Mouse (Mus musculus): Measurements from ENCODE around the gene Itga5. TPM values are rescaled to one million over a fixed set of nuclear protein-coding genes. Genes with fewer than 3 reads are reported as not detected.

Gene Itga5
- polyA plus RNA-seq, 1 experiment from 2014 or later: 24.6 TPM

- no peaks in the 10 kb centered on the region for H3K9me3 ChIP-seq (replicated peaks; ENCODE audit: control insufficient read depth, low read length)
- H3K9ac ChIP-seq (replicated peaks; ENCODE audit: low read length): no peak overlapping the region
- no peak for ATAC-seq (replicated peaks; ENCODE audit: insufficient number of reproducible peaks, low FRiP score, low TSS enrichment, low read depth)
- no peak overlapping the region for H3K4me3 ChIP-seq (ENCODE audit: low read depth, low read length)
- no peak overlapping the region for H3K27ac ChIP-seq (replicated peaks; ENCODE audit: low read depth, low read length)
- H3K4me1 ChIP-seq (ENCODE audit: control insufficient read depth, insufficient read depth, low read length): no peaks in the 10 kb centered on the region
- H3K4me2 ChIP-seq (ENCODE audit: low read depth, low read length): no peak overlapping the region
- H3K36me3 ChIP-seq (replicated peaks; ENCODE audit: control insufficient read depth, insufficient read depth, low read depth, low read length): no peaks in the 10 kb centered on the region
- H3K27me3 ChIP-seq (ENCODE audit: control insufficient read depth, insufficient read depth, low read length): no peaks in the 10 kb centered on the region
- WGBS: 90% methylated on average over 2 of the region's 2 CpGs
- DNase-seq (ENCODE audit: low spot score): no peak
Measured at GRCm38 (mm10) chr15:103382075-103382474, 15.5 kb upstream of the Itga5 start.

- Histone ChIP-seq H3K9me3 (replicated peaks; ENCODE audit: control insufficient read depth, low read length) (no peaks in the 10 kb centered on the region), H3K36me3 (replicated peaks; ENCODE audit: control insufficient read depth, insufficient read depth, low read depth, low read length) (no peaks in the 10 kb centered on the region), H3K27me3 (ENCODE audit: control insufficient read depth, insufficient read depth, low read length) (no peaks in the 10 kb centered on the region), H3K9ac (replicated peaks; ENCODE audit: low read length) (no peak overlapping the region), H3K4me1 (ENCODE audit: control insufficient read depth, insufficient read depth, low read length) (no peaks in the 10 kb centered on the region), H3K27ac (replicated peaks; ENCODE audit: low read depth, low read length) (no peak overlapping the region), H3K4me2 (ENCODE audit: low read depth, low read length) (no peak overlapping the region), H3K4me3 (ENCODE audit: low read depth, low read length) (no peak overlapping the region)
- DNase-seq (ENCODE audit: low spot score) (no peak), ATAC-seq (replicated peaks; ENCODE audit: insufficient number of reproducible peaks, low FRiP score, low TSS enrichment, low read depth) (0 out of 2 replicates have a peak, but pooled peaks have one; percentile 12)
- 65% methylated on average over 3 of the region's 3 CpGs for WGBS
Measured at GRCm38 (mm10) chr15:103378665-103379356, 12.2 kb upstream of the Itga5 start.

GRCm38 (mm10) chr15:103377752-103378664 lies 11.4 kb upstream of the Itga5 start:
- Histone ChIP-seq H3K4me2 (ENCODE audit: low read depth, low read length) (no peak overlapping the region), H3K4me1 (ENCODE audit: control insufficient read depth, insufficient read depth, low read length) (no peaks in the 10 kb centered on the region), H3K9ac (replicated peaks; ENCODE audit: low read length) (no peak overlapping the region), H3K36me3 (replicated peaks; ENCODE audit: control insufficient read depth, insufficient read depth, low read depth, low read length) (no peaks in the 10 kb centered on the region), H3K4me3 (ENCODE audit: low read depth, low read length) (no peak overlapping the region), H3K27me3 (ENCODE audit: control insufficient read depth, insufficient read depth, low read length) (no peaks in the 10 kb centered on the region), H3K9me3 (replicated peaks; ENCODE audit: control insufficient read depth, low read length) (no peaks in the 10 kb centered on the region), H3K27ac (replicated peaks; ENCODE audit: low read depth, low read length) (no peak overlapping the region)
- DNase-seq (ENCODE audit: low spot score): no peak
- 79% methylated on average over 3 of the region's 3 CpGs for WGBS
- peak; percentile 61; the same call in 1 of the 2 replicates for ATAC-seq (replicated peaks; ENCODE audit: insufficient number of reproducible peaks, low FRiP score, low TSS enrichment, low read depth)

GRCm38 (mm10) chr15:103376837-103377269 lies 10.3 kb upstream of the Itga5 start:
- Histone ChIP-seq H3K27ac (replicated peaks; ENCODE audit: low read depth, low read length) (no peak overlapping the region), H3K4me2 (ENCODE audit: low read depth, low read length) (no peak overlapping the region), H3K27me3 (ENCODE audit: control insufficient read depth, insufficient read depth, low read length) (no peaks in the 10 kb centered on the region), H3K4me3 (ENCODE audit: low read depth, low read length) (no peak overlapping the region), H3K4me1 (ENCODE audit: control insufficient read depth, insufficient read depth, low read length) (no peaks in the 10 kb centered on the region), H3K9me3 (replicated peaks; ENCODE audit: control insufficient read depth, low read length) (no peaks in the 10 kb centered on the region), H3K9ac (replicated peaks; ENCODE audit: low read length) (no peak overlapping the region), H3K36me3 (replicated peaks; ENCODE audit: control insufficient read depth, insufficient read depth, low read depth, low read length) (no peaks in the 10 kb centered on the region)
- 66% methylated on average over 8 of the region's 8 CpGs for WGBS
- DNase-seq (ENCODE audit: low spot score) (peak; percentile 12), ATAC-seq (replicated peaks; ENCODE audit: insufficient number of reproducible peaks, low FRiP score, low TSS enrichment, low read depth) (0 out of 2 replicates have a peak, but pooled peaks have one; percentile 41)

- 83% methylated on average over 4 of the region's 4 CpGs for WGBS
Measured at GRCm38 (mm10) chr15:103375112-103375800, 8.7 kb upstream of the Itga5 start.

GRCm38 (mm10) chr15:103372461-103372860 lies 5.9 kb upstream of the Itga5 start:
- DNase-seq (ENCODE audit: low spot score): no peak
- ATAC-seq (replicated peaks; ENCODE audit: insufficient number of reproducible peaks, low FRiP score, low TSS enrichment, low read depth): no peak

More at GRCm38 (mm10) chr15:103375112-103375800, 8.7 kb upstream of the Itga5 start:
- Histone ChIP-seq H3K4me3 (ENCODE audit: low read depth, low read length) (no peak overlapping the region), H3K36me3 (replicated peaks; ENCODE audit: control insufficient read depth, insufficient read depth, low read depth, low read length) (no peaks in the 10 kb centered on the region), H3K9me3 (replicated peaks; ENCODE audit: control insufficient read depth, low read length) (no peaks in the 10 kb centered on the region), H3K9ac (replicated peaks; ENCODE audit: low read length) (no peak overlapping the region), H3K27me3 (ENCODE audit: control insufficient read depth, insufficient read depth, low read length) (no peaks in the 10 kb centered on the region), H3K27ac (replicated peaks; ENCODE audit: low read depth, low read length) (no peak overlapping the region), H3K4me2 (ENCODE audit: low read depth, low read length) (no peak overlapping the region), H3K4me1 (ENCODE audit: control insufficient read depth, insufficient read depth, low read length) (no peaks in the 10 kb centered on the region)
- ATAC-seq (replicated peaks; ENCODE audit: insufficient number of reproducible peaks, low FRiP score, low TSS enrichment, low read depth) (no peak), DNase-seq (ENCODE audit: low spot score) (no peak)

GRCm38 (mm10) chr15:103371741-103372140 lies 5.2 kb upstream of the Itga5 start:
- 59% methylated on average over 1 of the region's 1 CpGs for WGBS
- Histone ChIP-seq H3K9me3 (replicated peaks; ENCODE audit: control insufficient read depth, low read length) (no peaks in the 10 kb centered on the region), H3K9ac (replicated peaks; ENCODE audit: low read length) (no peak overlapping the region), H3K27ac (replicated peaks; ENCODE audit: low read depth, low read length) (no peak overlapping the region), H3K27me3 (ENCODE audit: control insufficient read depth, insufficient read depth, low read length) (no peaks in the 10 kb centered on the region), H3K36me3 (replicated peaks; ENCODE audit: control insufficient read depth, insufficient read depth, low read depth, low read length) (no peaks in the 10 kb centered on the region), H3K4me2 (ENCODE audit: low read depth, low read length) (no peak overlapping the region), H3K4me3 (ENCODE audit: low read depth, low read length) (no peak overlapping the region), H3K4me1 (ENCODE audit: control insufficient read depth, insufficient read depth, low read length) (peaks cover 7% of the 10 kb centered on the region; the same call in 1 of the 2 replicates)
- ATAC-seq (replicated peaks; ENCODE audit: insufficient number of reproducible peaks, low FRiP score, low TSS enrichment, low read depth) (no peak), DNase-seq (ENCODE audit: low spot score) (no peak)

More at GRCm38 (mm10) chr15:103372461-103372860, 5.9 kb upstream of the Itga5 start:
- H3K9me3 ChIP-seq (replicated peaks; ENCODE audit: control insufficient read depth, low read length): no peaks in the 10 kb centered on the region
- no peak overlapping the region for H3K9ac ChIP-seq (replicated peaks; ENCODE audit: low read length)
- no peak overlapping the region for H3K4me2 ChIP-seq (ENCODE audit: low read depth, low read length)
- no peak overlapping the region for H3K4me3 ChIP-seq (ENCODE audit: low read depth, low read length)
- no peaks in the 10 kb centered on the region for H3K27me3 ChIP-seq (ENCODE audit: control insufficient read depth, insufficient read depth, low read length)
- no peak overlapping the region for H3K27ac ChIP-seq (replicated peaks; ENCODE audit: low read depth, low read length)
- 0 out of 2 replicates have a peak, but pooled peaks cover 3% of the 10 kb centered on the region for H3K4me1 ChIP-seq (ENCODE audit: control insufficient read depth, insufficient read depth, low read length)
- no peaks in the 10 kb centered on the region for H3K36me3 ChIP-seq (replicated peaks; ENCODE audit: control insufficient read depth, insufficient read depth, low read depth, low read length)
